Mouse (Mus musculus): Measurements from ENCODE around the gene Ppef2. TPM values are rescaled to one million over a fixed set of nuclear protein-coding genes. Genes with fewer than 3 reads are reported as not detected.
A peak's percentile ranks its signal among the peaks of the same experiment; 100 is the strongest.

Ppef2 gene
- polyA plus RNA-seq, 1 experiment from 2014 or later = 0.70 TPM

DNA sequence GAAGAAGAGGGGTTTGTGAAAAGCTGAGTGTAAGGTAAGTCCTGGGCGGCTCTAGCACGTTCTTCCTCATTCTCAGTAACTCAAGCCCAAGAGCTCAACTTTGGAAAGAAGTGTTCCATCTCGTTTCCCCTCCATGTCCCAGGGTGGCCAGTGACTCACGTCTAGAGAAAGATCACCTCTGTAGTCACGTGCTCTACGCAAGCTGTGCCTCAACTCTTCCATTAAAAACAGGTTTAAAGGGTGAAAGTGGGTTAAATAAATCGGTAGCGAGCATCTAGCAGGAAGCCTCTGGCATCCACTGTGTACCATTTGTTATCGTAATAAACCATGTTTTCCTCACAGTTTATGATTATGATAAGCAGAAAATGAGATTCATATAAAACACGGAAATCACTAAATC is 24.2 kb downstream of the Ppef2 start:
- WGBS = 85% methylated on average over 10 of the region's 10 CpGs
- Histone ChIP-seq H3K4me2 (no peak overlapping the region), H3K27ac (no peak overlapping the region), H3K9me3 (no peaks in the 10 kb centered on the region), H3K4me1 (replicated peaks) (no peaks in the 10 kb centered on the region), H3K36me3 (no peaks in the 10 kb centered on the region), H3K4me3 (no peak overlapping the region), H3K9ac (no peak overlapping the region), H3K27me3 (no peaks in the 10 kb centered on the region)
- no peak for ATAC-seq (ENCODE audit: low FRiP score)

DNA sequence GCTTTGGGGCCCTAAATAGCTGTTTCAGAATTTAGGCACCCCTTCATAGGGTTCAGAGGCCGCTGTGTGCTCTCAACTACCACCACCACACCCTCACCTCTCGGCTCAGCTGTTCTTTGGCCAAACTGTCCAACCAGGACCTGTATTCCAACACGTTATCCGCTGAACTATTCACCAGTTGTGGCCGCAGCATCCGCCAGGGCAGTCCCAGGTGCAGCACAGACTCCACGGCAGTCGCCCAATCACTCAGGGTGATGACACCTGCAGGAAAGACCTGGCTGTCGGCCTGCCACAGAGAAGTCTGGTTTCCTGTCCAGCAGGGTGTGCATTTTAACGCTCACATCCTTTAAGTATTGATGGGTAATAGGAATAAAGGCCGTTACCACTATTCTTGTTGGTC is 25.8 kb downstream of the Ppef2 start:
- Histone ChIP-seq H3K4me2 (no peak overlapping the region), H3K9me3 (no peaks in the 10 kb centered on the region), H3K36me3 (no peaks in the 10 kb centered on the region), H3K4me1 (replicated peaks) (no peaks in the 10 kb centered on the region), H3K27ac (no peak overlapping the region), H3K4me3 (no peak overlapping the region), H3K27me3 (no peaks in the 10 kb centered on the region), H3K9ac (no peak overlapping the region)
- no peak for ATAC-seq (ENCODE audit: low FRiP score)
- 84% methylated on average over 11 of the region's 11 CpGs for WGBS

DNA sequence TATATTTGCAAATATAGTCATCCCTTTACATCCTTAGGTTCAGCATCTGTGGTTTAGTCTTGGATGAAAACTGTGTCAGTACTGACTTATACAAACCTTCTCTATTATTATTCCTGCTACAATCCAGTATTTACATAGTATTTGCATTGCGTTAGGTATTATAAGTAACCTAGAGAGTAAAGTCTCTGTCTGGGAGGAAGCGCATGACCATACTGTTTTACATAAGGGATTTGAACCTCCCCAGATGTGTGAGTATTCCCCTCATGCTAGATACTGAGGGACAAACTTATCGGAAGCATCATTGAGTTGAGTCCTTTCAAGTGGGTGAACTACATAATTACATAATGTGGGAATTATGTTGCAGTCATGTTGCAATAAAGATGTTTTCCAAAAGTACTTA is 26.6 kb downstream of the Ppef2 start:
- no peak overlapping the region for H3K27ac ChIP-seq
- 95% methylated on average over 3 of the region's 3 CpGs for WGBS

DNA sequence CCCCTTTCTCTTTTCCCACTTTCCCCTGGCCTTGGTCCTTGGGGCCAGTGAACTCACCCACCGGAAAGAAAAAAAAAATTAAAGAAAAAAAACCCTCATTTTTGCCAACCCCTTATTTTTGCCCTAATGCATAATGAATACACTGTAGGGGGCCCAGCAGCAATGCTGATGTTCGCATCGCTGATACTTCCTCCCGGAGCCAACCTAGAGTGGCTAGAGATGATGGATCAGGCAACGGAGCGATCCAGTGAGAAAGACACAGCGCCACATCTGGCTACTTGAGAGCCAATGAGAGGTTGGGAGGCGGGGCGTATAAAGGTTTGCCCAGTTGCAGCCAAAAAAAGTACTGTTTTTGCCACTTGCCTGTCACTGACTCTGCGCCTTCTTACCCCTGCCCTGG is 27.3 kb downstream of the Ppef2 start:
- no peaks in the 10 kb centered on the region for H3K9me3 ChIP-seq
- no peak overlapping the region for H3K9ac ChIP-seq
- H3K36me3 ChIP-seq = no peaks in the 10 kb centered on the region
- no peak overlapping the region for H3K27ac ChIP-seq
- no peak for ATAC-seq (ENCODE audit: low FRiP score)
- H3K27me3 ChIP-seq = no peaks in the 10 kb centered on the region
- H3K4me2 ChIP-seq = no peak overlapping the region
- 30% methylated on average over 10 of the region's 10 CpGs for WGBS
- no peaks in the 10 kb centered on the region for H3K4me1 ChIP-seq (replicated peaks)
- H3K4me3 ChIP-seq = no peak overlapping the region

More for the DNA sequence above, 26.6 kb downstream of the Ppef2 start:
- H3K36me3 ChIP-seq = no peaks in the 10 kb centered on the region
- no peak overlapping the region for H3K4me3 ChIP-seq
- H3K27me3 ChIP-seq = no peaks in the 10 kb centered on the region
- H3K9ac ChIP-seq = no peak overlapping the region
- no peak overlapping the region for H3K4me2 ChIP-seq
- H3K4me1 ChIP-seq (replicated peaks) = no peaks in the 10 kb centered on the region
- no peaks in the 10 kb centered on the region for H3K9me3 ChIP-seq
- no peak for ATAC-seq (ENCODE audit: low FRiP score)

DNA sequence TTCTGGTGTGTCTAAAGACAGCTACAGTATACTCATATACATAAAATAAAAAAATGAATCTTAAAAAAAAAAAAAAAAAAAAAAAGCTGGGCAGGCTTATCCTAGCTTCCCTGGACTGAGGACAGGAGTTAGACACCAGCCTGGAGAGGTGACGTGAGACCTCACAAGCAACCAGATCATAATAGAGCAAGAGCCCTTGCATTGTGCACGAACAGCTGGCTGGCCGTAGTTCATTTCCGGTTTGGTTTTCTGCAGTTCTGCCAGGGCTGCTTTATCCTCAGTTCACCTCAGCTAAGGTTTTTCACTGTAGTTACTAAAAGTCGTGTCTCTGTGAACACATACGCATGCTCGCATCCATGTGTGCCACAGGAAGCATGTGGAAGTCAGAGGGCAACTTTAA is 28.3 kb downstream of the Ppef2 start:
- Histone ChIP-seq H3K27me3 (no peaks in the 10 kb centered on the region), H3K9ac (no peak overlapping the region), H3K4me1 (replicated peaks) (no peaks in the 10 kb centered on the region), H3K9me3 (no peaks in the 10 kb centered on the region), H3K36me3 (no peaks in the 10 kb centered on the region), H3K4me3 (no peak overlapping the region), H3K4me2 (no peak overlapping the region), H3K27ac (no peak overlapping the region)
- 88% methylated on average over 7 of the region's 7 CpGs for WGBS
- ATAC-seq (ENCODE audit: low FRiP score) = no peak

DNA sequence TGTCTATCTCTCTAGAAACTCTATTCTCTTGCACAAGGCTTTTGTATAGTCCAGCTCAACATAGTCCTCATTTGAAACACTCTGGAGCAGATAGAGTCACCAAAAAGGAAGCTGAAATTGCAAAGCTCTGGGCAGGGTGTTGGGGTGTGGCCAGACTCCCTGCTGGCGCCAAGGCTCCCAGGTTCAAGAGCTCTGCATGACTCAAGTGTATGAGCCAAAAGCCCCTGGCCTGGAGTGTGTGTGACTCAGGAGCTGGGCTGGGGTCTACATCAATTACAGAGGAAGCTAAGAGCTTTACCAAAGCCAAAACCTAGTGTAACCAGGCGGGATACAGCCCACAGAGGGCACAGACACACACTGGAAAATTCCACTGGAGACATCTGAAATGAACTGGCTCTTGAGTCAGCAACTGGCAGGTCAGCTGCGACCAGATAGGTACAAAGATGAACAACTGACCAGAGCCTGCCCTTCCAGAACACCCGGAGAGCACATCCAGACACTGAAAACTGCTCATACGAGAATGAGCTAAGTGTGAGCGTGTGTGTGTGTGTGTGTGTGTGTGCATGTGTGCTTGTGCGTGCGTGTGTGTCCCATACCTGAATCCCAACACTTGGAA is 35.7 kb downstream of the Ppef2 start:
- H3K27ac ChIP-seq = no peak overlapping the region
- no peak overlapping the region for H3K4me2 ChIP-seq
- 91% methylated on average over 8 of the region's 8 CpGs for WGBS
- no peak overlapping the region for H3K9ac ChIP-seq
- no peak overlapping the region for H3K4me3 ChIP-seq
- no peaks in the 10 kb centered on the region for H3K9me3 ChIP-seq
- H3K4me1 ChIP-seq (replicated peaks) = peaks cover 18% of the 10 kb centered on the region
- ATAC-seq (ENCODE audit: low FRiP score) = no peak
- H3K36me3 ChIP-seq = no peaks in the 10 kb centered on the region
- no peaks in the 10 kb centered on the region for H3K27me3 ChIP-seq

DNA sequence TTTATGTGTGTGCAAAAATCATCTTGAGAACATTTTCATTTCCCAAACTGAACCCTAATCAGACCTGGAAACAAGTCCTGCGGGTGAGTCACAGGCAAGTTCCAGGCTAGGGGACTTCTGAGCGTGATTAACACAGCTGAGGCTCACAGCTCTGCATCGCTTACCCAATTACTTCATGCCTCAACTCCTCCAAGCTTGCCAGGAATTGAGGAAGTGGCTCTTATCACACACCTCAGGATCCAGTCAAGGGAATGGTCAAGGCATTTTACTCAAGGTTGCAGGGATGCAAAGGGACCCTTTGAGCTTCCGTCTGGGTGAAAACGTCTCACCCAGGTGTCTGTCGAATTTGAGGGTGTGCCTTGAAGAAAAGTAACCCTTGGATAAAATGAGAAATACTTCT is 36.3 kb downstream of the Ppef2 start:
- Histone ChIP-seq H3K4me3 (no peak overlapping the region), H3K27me3 (no peaks in the 10 kb centered on the region), H3K36me3 (no peaks in the 10 kb centered on the region), H3K9ac (no peak overlapping the region), H3K4me1 (replicated peaks) (peaks cover 18% of the 10 kb centered on the region), H3K9me3 (no peaks in the 10 kb centered on the region), H3K27ac (peak overlapping the region; percentile 84; the same call in 1 of the 2 replicates), H3K4me2 (no peak overlapping the region)
- WGBS = 71% methylated on average over 6 of the region's 6 CpGs
- ATAC-seq (ENCODE audit: low FRiP score) = 0 out of 2 replicates have a peak, but pooled peaks have one; percentile 41

DNA sequence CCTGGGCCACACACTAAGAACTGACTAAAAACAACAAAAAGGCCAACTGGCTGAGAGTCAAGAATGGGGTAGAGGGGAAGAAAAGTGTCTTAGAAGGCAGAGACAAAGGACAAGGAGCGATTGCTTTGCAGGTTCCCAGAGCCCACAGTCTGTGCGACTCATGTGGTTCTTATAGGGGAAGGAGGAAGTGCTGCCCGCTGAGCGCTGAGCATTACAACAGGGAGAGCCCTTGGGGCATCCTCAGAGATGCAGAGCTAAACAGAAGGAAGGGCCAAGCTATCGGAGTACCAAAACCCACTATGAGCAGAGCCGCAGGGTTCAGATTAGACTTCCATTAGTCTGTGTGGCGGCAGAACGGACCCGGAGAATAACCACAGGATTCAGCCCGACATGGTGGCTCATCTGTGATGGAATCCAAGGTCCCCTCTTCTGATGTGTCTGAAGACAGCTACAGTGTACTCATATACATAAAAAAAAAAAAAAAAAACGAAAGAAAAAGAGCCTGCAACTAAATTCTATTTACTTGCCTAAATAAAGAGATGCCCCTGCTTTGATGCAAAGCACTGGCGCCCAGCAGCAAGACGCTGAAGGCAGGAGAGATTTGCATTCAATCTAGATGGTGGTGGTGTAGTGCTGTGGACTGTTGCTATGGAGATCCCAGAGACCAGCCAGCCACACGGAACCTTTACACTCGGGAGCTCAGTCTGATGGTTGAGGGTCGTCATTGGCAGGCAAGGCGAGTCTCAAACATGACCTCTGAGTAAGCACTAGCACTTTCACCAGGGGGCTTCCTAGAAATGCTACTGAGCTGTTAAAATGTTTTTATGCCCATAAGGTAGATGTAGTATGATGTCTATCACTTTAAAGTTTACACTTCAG is 36.9 kb downstream of the Ppef2 start:
- ATAC-seq (ENCODE audit: low FRiP score) = peak; percentile 89
- peak overlapping the region; percentile 23 for H3K4me2 ChIP-seq
- no peak overlapping the region for H3K4me3 ChIP-seq

DNA sequence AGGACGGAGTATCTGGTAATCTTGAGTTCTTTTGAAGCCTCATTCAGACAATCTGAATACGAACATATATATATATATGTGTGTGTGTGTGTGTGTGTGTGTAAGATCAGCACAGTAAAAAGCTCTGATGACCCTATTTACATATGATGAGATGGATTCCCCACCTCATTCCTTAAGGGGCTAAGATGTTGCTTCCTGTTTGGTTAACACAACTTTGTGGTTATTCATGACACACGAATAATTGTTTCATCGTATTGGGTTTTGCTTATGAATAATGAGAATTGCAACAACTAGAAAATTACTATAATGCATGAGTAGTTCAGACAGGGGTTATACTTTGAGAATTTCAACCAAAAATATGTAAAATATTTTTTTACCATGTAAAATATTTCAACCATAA is 40.8 kb downstream of the Ppef2 start, which contains the start of gene U90926:
Gene U90926 (minus strand): TSS at position 101 of the 400 bp plus-strand sequence.
- H3K4me3 ChIP-seq = no peak within 1 kb of the TSS
- H3K27ac ChIP-seq = no peak within 1 kb of the TSS
- no peaks in the 10 kb centered on the region for H3K36me3 ChIP-seq
- no peaks in the 10 kb centered on the region for H3K27me3 ChIP-seq
- no peak within 1 kb of the TSS for H3K4me2 ChIP-seq
- H3K4me1 ChIP-seq (replicated peaks) = peaks cover 18% of the 10 kb centered on the region
- H3K9me3 ChIP-seq = no peaks in the 10 kb centered on the region
- WGBS = 94% methylated on average over 4 of the region's 4 CpGs
- ATAC-seq (ENCODE audit: low FRiP score) = no peak
- no peak within 1 kb of the TSS for H3K9ac ChIP-seq

More for the DNA sequence above, 36.9 kb downstream of the Ppef2 start:
- H3K9ac ChIP-seq = no peak overlapping the region
- H3K27ac ChIP-seq = peak overlapping the region; percentile 84
- WGBS = 33% methylated on average over 17 of the region's 17 CpGs
- H3K9me3 ChIP-seq = no peaks in the 10 kb centered on the region
- no peaks in the 10 kb centered on the region for H3K27me3 ChIP-seq
- H3K36me3 ChIP-seq = no peaks in the 10 kb centered on the region
- peaks cover 18% of the 10 kb centered on the region for H3K4me1 ChIP-seq (replicated peaks)

DNA sequence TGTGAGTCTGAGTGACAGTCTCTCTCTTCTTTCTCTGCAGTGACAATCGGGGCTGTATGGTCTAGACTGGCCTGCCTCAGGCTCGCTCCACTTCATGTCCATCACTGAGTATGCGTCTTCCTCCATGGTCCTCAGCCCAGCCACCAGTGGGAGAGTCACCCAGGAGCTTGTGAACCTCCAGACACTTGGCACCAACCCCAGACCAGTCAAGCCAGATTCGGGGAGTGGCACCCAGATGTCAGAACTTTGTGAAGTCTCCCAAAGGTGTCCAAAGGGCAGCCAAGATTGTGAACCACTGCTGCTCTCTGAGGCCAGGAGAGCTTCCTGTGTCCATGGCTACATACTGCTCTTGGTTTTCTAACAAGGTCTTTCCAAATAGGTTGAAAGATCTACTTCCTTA is 43.8 kb downstream of the Ppef2 start:
- ATAC-seq (ENCODE audit: low FRiP score) = no peak
- 91% methylated on average over 4 of the region's 4 CpGs for WGBS
- Histone ChIP-seq H3K27ac (no peak overlapping the region), H3K4me1 (replicated peaks) (no peaks in the 10 kb centered on the region), H3K4me2 (no peak overlapping the region), H3K9ac (no peak overlapping the region), H3K36me3 (no peaks in the 10 kb centered on the region), H3K27me3 (no peaks in the 10 kb centered on the region), H3K4me3 (no peak overlapping the region), H3K9me3 (no peaks in the 10 kb centered on the region)

DNA sequence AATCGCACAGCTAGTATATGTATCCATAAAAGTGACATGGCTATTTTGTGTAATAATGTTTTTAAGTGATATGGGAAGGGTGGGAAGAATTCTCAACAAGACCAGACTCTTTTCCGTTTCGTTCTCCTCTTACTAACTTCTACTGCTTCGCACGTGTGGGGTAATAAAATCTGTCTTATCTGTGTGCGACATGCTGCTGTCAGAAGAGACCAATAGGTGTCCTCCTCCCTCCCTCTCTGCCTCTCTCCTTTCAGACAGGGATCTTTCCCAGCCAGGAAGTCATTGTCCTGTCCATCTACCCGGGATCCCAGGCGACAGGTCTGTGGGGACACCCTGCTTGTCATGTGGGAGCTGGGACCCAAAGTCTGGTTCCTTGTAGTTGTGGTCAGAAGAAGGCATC is 45.9 kb downstream of the Ppef2 start:
- H3K4me1 ChIP-seq (replicated peaks) = no peaks in the 10 kb centered on the region
- H3K9ac ChIP-seq = no peak overlapping the region

DNA sequence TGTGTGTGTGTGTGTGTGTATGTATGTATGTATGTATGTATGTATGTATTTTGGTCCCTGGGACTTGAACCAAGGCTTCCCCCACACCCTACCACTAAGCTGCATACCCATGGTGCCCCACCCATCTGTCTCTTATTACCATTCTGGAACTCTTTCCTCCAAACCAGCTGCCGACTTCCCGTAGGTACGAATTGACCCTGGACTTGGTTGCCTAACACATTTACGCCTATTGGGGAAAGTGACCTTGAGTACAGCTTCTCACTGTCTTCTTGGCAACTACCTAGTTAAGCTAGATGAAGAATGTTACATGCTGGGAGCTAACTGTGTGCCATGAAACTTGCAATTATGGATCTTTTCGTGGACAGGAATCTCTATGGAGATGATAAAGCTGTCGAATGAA is 50.0 kb downstream of the Ppef2 start:
- H3K27me3 ChIP-seq = no peaks in the 10 kb centered on the region
- H3K4me3 ChIP-seq = no peak overlapping the region
- no peak overlapping the region for H3K4me2 ChIP-seq
- no peak overlapping the region for H3K27ac ChIP-seq
- WGBS = 95% methylated on average over 6 of the region's 6 CpGs
- no peak for ATAC-seq (ENCODE audit: low FRiP score)
- H3K9ac ChIP-seq = no peak overlapping the region
- no peaks in the 10 kb centered on the region for H3K4me1 ChIP-seq (replicated peaks)
- peaks cover 49% of the 10 kb centered on the region for H3K36me3 ChIP-seq
- no peaks in the 10 kb centered on the region for H3K9me3 ChIP-seq

More for the DNA sequence above, 45.9 kb downstream of the Ppef2 start:
- no peak overlapping the region for H3K4me2 ChIP-seq
- no peaks in the 10 kb centered on the region for H3K9me3 ChIP-seq
- WGBS = 82% methylated on average over 8 of the region's 8 CpGs
- H3K27me3 ChIP-seq = no peaks in the 10 kb centered on the region
- no peak overlapping the region for H3K27ac ChIP-seq
- ATAC-seq (ENCODE audit: low FRiP score) = no peak
- H3K36me3 ChIP-seq = peaks cover 13% of the 10 kb centered on the region
- H3K4me3 ChIP-seq = no peak overlapping the region

DNA sequence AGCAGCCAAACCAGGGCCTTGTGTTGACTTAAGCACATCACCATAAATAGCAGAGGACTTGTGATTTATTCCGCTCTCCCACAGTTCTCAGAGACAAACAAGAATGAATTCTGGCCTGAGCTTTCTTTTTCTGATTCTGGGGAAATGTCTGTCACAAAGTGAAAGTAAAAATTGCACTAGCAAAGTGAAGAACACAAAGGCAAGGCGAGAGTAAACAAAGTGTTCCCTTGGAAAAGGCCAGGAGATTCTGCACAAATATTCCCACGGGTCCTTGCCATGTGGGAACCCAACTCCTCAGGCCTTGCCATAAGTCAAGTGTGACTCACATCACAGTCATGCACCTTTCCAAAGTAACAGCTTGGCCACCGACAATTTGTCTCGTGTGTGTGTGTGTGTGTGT is 50.4 kb downstream of the Ppef2 start:
- Histone ChIP-seq H3K9me3 (no peaks in the 10 kb centered on the region), H3K36me3 (peaks cover 54% of the 10 kb centered on the region), H3K27me3 (no peaks in the 10 kb centered on the region), H3K4me1 (replicated peaks) (no peaks in the 10 kb centered on the region), H3K4me2 (no peak overlapping the region), H3K27ac (no peak overlapping the region), H3K4me3 (no peak overlapping the region), H3K9ac (no peak overlapping the region)
- ATAC-seq (ENCODE audit: low FRiP score) = no peak
- 88% methylated on average over 5 of the region's 5 CpGs for WGBS
